Mouse (Mus musculus) heart, adult 2 months (tissue): ENCODE results near the gene Tesc.

ENCODE experiments used
- CTCF ChIP-seq: fragments of 200-600 bp; IDR thresholded peaks from 2 replicates; pipeline ENCODE4 v1.8.1; 2022; ENCODE audit warnings: antibody characterized with exemption, mild to moderate bottlenecking, moderate library complexity
- EP300 ChIP-seq: fragments of 200-500 bp; IDR thresholded peaks from 2 replicates; pipeline ENCODE4 v1.6.1; 2011; ENCODE audit warnings: low read depth, low read length, control low read depth; ENCODE audit not compliant: insufficient read depth
- POLR2A ChIP-seq: fragments of 200-500 bp; IDR thresholded peaks from 2 replicates; pipeline ENCODE4 v1.6.1; 2011; ENCODE audit warnings: mild to moderate bottlenecking, low read depth, low read length, control low read depth; ENCODE audit not compliant: insufficient read depth

GRCm38 (mm10) chr5:118029035-118029408 lies 1.5 kb downstream of the Tesc start:
- no peak for TF ChIP-seq CTCF
- no peak for TF ChIP-seq EP300
- no peak for TF ChIP-seq POLR2A
